Mouse (Mus musculus) hindbrain, embryonic 11.5 days (tissue): Measurements from ENCODE around the gene Tcea3. TPM values are rescaled to one million over a fixed set of nuclear protein-coding genes. Genes with fewer than 3 reads are reported as not detected.
A peak's percentile ranks its signal among the peaks of the same experiment; 100 is the strongest.

Source experiments
- ATAC-seq: fragments of 200-750 bp; cut with Nextera tagmentation; 2 replicates; pipeline ENCODE4 v1.8.0; 2017; ENCODE audit warnings: mild to moderate bottlenecking, moderate TSS enrichment, moderate library complexity; ENCODE audit not compliant: low FRiP score
- DNase-seq: peaks from one replicate; pipeline ENCODE4 v3.0.0-alpha.2; 2015; ENCODE audit warnings: low spot score
- H3K27ac ChIP-seq: fragments of 300-500 bp; sonication (generic); 2 replicates; pipeline ENCODE4 v1.5.1; 2014; ENCODE audit warnings: mild to moderate bottlenecking, low read depth, low read length
- H3K27me3 ChIP-seq: fragments of 300-500 bp; sonication (generic); 2 replicates; pipeline ENCODE4 v1.6.1; 2014; ENCODE audit warnings: mild to moderate bottlenecking, low read length, moderate library complexity, mixed read lengths; ENCODE audit not compliant: control insufficient read depth, insufficient read depth
- H3K36me3 ChIP-seq: fragments of 300-500 bp; sonication (generic); 2 replicates; pipeline ENCODE4 v1.6.1; 2014; ENCODE audit warnings: mild to moderate bottlenecking, low read length, moderate library complexity, mixed read lengths; ENCODE audit not compliant: control insufficient read depth, insufficient read depth
- H3K4me1 ChIP-seq: fragments of 300-500 bp; sonication (generic); replicated peaks from 2 replicates; pipeline ENCODE4 v1.6.1; 2014; ENCODE audit warnings: low read length, mixed read lengths; ENCODE audit not compliant: control insufficient read depth, insufficient read depth
- H3K4me2 ChIP-seq: fragments of 300-500 bp; sonication (generic); replicated peaks from 2 replicates; pipeline ENCODE4 v1.6.1; 2014; ENCODE audit warnings: mild to moderate bottlenecking, low read depth, low read length
- H3K4me3 ChIP-seq: fragments of 300-500 bp; sonication (generic); 2 replicates; pipeline ENCODE4 v1.5.1; 2014; ENCODE audit warnings: low read depth, low read length
- H3K9ac ChIP-seq: fragments of 300-500 bp; sonication (generic); 2 replicates; pipeline ENCODE4 v1.6.1; 2014; ENCODE audit warnings: low read depth, low read length
- H3K9me3 ChIP-seq: fragments of 300-500 bp; sonication (generic); 2 replicates; pipeline ENCODE4 v1.6.1; 2016; ENCODE audit warnings: low read length; ENCODE audit not compliant: control insufficient read depth
- whole genome bisulfite sequencing: fragments of 180-500 bp; shearing (Covaris S2); extraction: QIAGEN DNeasy Blood & Tissue Kit; methylation state at CpG from one replicate; pipeline ENCODE4 v1.1.7; 2014; 5-methylcytosine and 5-hydroxymethylcytosine counted together
- polyA plus RNA-seq: library from polyadenylated mRNA; unstranded; fragments of >200 nt; fragmentation: Nextera tagmentation; extraction: Ambion mirVana; gene quantifications from 2 replicates; pipeline ENCODE4 v1.2.1, GENCODE M21; 2014

Tcea3 gene
- polyA plus RNA-seq, 1 experiment from 2014 or later, result 5.2 TPM

GRCm38 (mm10) chr4:136310229-136311041 lies 62.9 kb downstream of the Tcea3 start, which contains the start of gene Hnrnpr:
TSS of gene Hnrnpr (plus strand) at chr4:136310942.
- Histone ChIP-seq H3K4me3 (peak within 1 kb of the TSS; percentile 100), H3K4me1 (no peaks in the 10 kb centered on the region), H3K4me2 (peak within 1 kb of the TSS; percentile 50), H3K27ac (peak within 1 kb of the TSS; percentile 99), H3K9ac (peak within 1 kb of the TSS; percentile 100), H3K27me3 (no peaks in the 10 kb centered on the region), H3K36me3 (no peaks in the 10 kb centered on the region), H3K9me3 (no peaks in the 10 kb centered on the region)
- DNase-seq (peak; percentile 99), ATAC-seq (peak; percentile 99)
- WGBS, result under 1% methylated on average over 57 of the region's 65 CpGs

GRCm38 (mm10) chr4:136311042-136311999 lies 63.8 kb downstream of the Tcea3 start:
- ATAC-seq (peak; percentile 31), DNase-seq (peak; percentile 70)
- H3K9me3 ChIP-seq, result no peaks in the 10 kb centered on the region
- H3K4me3 ChIP-seq, result peak overlapping the region; percentile 100
- no peaks in the 10 kb centered on the region for H3K36me3 ChIP-seq
- peak overlapping the region; percentile 100 for H3K9ac ChIP-seq
- no peaks in the 10 kb centered on the region for H3K4me1 ChIP-seq
- H3K27me3 ChIP-seq, result no peaks in the 10 kb centered on the region
- WGBS, result under 1% methylated on average over 72 of the region's 81 CpGs
- peak overlapping the region; percentile 47 for H3K4me2 ChIP-seq
- H3K27ac ChIP-seq, result peak overlapping the region; percentile 99

- H3K36me3 ChIP-seq, result no peaks in the 10 kb centered on the region
- no peaks in the 10 kb centered on the region for H3K4me1 ChIP-seq
- H3K4me3 ChIP-seq, result peak overlapping the region; percentile 100
- peak overlapping the region; percentile 47 for H3K4me2 ChIP-seq
- 49% methylated on average over 4 of the region's 4 CpGs for WGBS
- peak; percentile 10 for DNase-seq
- H3K9ac ChIP-seq, result peak overlapping the region; percentile 100; the same call in 1 of the 2 replicates
- no peaks in the 10 kb centered on the region for H3K27me3 ChIP-seq
- ATAC-seq, result no peak
- H3K27ac ChIP-seq, result no peak overlapping the region
- H3K9me3 ChIP-seq, result no peaks in the 10 kb centered on the region
These were observed 65.1 kb downstream of the Tcea3 start for GRCm38 (mm10) chr4:136312616-136313015.

GRCm38 (mm10) chr4:136317667-136318066 lies 70.1 kb downstream of the Tcea3 start:
- H3K9ac ChIP-seq, result no peak overlapping the region
- 88% methylated on average over 4 of the region's 4 CpGs for WGBS
- no peak overlapping the region for H3K4me2 ChIP-seq
- H3K9me3 ChIP-seq, result no peaks in the 10 kb centered on the region
- H3K4me1 ChIP-seq, result no peaks in the 10 kb centered on the region
- ATAC-seq, result no peak
- no peak for DNase-seq
- H3K27me3 ChIP-seq, result no peaks in the 10 kb centered on the region
- no peak overlapping the region for H3K4me3 ChIP-seq
- H3K27ac ChIP-seq, result no peak overlapping the region
- H3K36me3 ChIP-seq, result peaks cover 14% of the 10 kb centered on the region

DNA sequence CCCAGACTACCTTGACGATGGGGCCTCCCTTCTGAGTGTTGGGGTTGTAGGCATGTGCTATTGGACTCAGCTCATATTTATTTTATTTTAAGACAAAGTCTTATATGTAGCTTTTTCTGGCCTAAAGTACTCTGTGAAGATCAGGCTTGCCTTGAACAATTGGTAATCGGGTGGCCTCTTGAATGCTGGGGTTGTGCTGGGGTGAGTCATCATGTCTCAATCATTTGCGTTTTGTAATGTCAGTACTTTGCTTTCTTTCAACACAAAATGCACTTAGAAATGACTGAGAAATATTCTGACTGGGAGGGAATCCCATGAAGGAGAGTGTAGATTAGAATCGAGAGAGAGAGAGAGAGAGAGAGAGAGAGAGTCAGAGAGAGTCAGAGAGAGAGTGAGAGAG lies 72.5 kb downstream of the Tcea3 start:
- DNase-seq (no peak), ATAC-seq (no peak)
- 93% methylated on average over 4 of the region's 4 CpGs for WGBS
- H3K4me3 ChIP-seq, result no peak overlapping the region
- H3K36me3 ChIP-seq, result peaks cover 18% of the 10 kb centered on the region
- no peaks in the 10 kb centered on the region for H3K9me3 ChIP-seq
- H3K9ac ChIP-seq, result no peak overlapping the region
- no peak overlapping the region for H3K4me2 ChIP-seq
- no peaks in the 10 kb centered on the region for H3K4me1 ChIP-seq
- H3K27me3 ChIP-seq, result no peaks in the 10 kb centered on the region
- no peak overlapping the region for H3K27ac ChIP-seq

GRCm38 (mm10) chr4:136324226-136324625 lies 76.7 kb downstream of the Tcea3 start:
- no peak for ATAC-seq
- no peak for DNase-seq
- Histone ChIP-seq H3K4me3 (no peak overlapping the region), H3K27ac (no peak overlapping the region), H3K4me2 (no peak overlapping the region), H3K27me3 (no peaks in the 10 kb centered on the region), H3K9me3 (no peaks in the 10 kb centered on the region), H3K36me3 (peaks cover 10% of the 10 kb centered on the region), H3K4me1 (no peaks in the 10 kb centered on the region), H3K9ac (no peak overlapping the region)
- WGBS, result 89% methylated on average over 2 of the region's 2 CpGs

Other genes starting within 250 kb of the Tcea3 start
- 38.2 and 42.8 TPM in 2 replicates for gene Eloa, start 226.0 kb upstream of the Tcea3 start, polyA plus RNA-seq
- 350 and 354 TPM in 2 replicates for gene Rpl11, start 194.3 kb upstream of the Tcea3 start, polyA plus RNA-seq
- 453 and 482 TPM in 2 replicates for gene Id3, start 104.2 kb upstream of the Tcea3 start, polyA plus RNA-seq
- gene E2f2, start 75.3 kb upstream of the Tcea3 start, polyA plus RNA-seq, result 5.5 and 6.2 TPM in 2 replicates
- 2.5 and 3.3 TPM in 2 replicates for gene Asap3, start 41.4 kb upstream of the Tcea3 start, polyA plus RNA-seq
- gene Zfp46, start 37.0 kb downstream of the Tcea3 start, polyA plus RNA-seq, result 26.2 and 33.1 TPM in 2 replicates
- 194 and 200 TPM in 2 replicates for gene Hnrnpr, start 63.2 kb downstream of the Tcea3 start, polyA plus RNA-seq
- gene Htr1d, start 175.8 kb downstream of the Tcea3 start, polyA plus RNA-seq, result 0.28 and 0.52 TPM in 2 replicates
- gene 6030445D17Rik, start 214.5 kb downstream of the Tcea3 start, polyA plus RNA-seq, result not detected in 2 replicates
- 96.6 and 130 TPM in 2 replicates for gene Luzp1, start 222.0 kb downstream of the Tcea3 start, polyA plus RNA-seq